Mouse (Mus musculus) neural tube, embryonic 13.5 days (tissue): ENCODE measurements around the gene Ech1. TPM values are rescaled to one million over a fixed set of nuclear protein-coding genes. Genes with fewer than 3 reads are reported as not detected.

Experiments
- ATAC-seq: fragments of 200-750 bp; cut with Nextera tagmentation; 2 replicates; pipeline ENCODE4 v1.8.0; 2017; ENCODE audit warnings: low read depth, mild to moderate bottlenecking, moderate TSS enrichment, moderate library complexity
- H3K27ac ChIP-seq: fragments of 300-500 bp; sonication (generic); replicated peaks from 2 replicates; pipeline ENCODE4 v1.5.1; 2015; ENCODE audit warnings: moderate library complexity, mild to moderate bottlenecking, inconsistent platforms
- H3K27me3 ChIP-seq: fragments of 300-500 bp; sonication (generic); 2 replicates; pipeline ENCODE4 v1.6.1; 2015; ENCODE audit warnings: mild to moderate bottlenecking, inconsistent platforms
- H3K36me3 ChIP-seq: fragments of 300-500 bp; sonication (generic); 2 replicates; pipeline ENCODE4 v1.6.1; 2015; ENCODE audit warnings: mild to moderate bottlenecking, inconsistent platforms
- H3K4me1 ChIP-seq: fragments of 300-500 bp; sonication (generic); replicated peaks from 2 replicates; pipeline ENCODE4 v1.6.1; 2015; ENCODE audit warnings: inconsistent platforms
- H3K4me2 ChIP-seq: fragments of 300-500 bp; sonication (generic); 2 replicates; pipeline ENCODE4 v1.6.1; 2015; ENCODE audit warnings: inconsistent platforms, mild to moderate bottlenecking, moderate library complexity
- H3K4me3 ChIP-seq: fragments of 300-500 bp; sonication (generic); 2 replicates; pipeline ENCODE4 v1.5.1; 2015; ENCODE audit warnings: mild to moderate bottlenecking, inconsistent platforms
- H3K9ac ChIP-seq: fragments of 300-500 bp; sonication (generic); 2 replicates; pipeline ENCODE4 v1.6.1; 2015; ENCODE audit warnings: moderate library complexity, mild to moderate bottlenecking, inconsistent platforms
- H3K9me3 ChIP-seq: fragments of 300-500 bp; sonication (generic); 2 replicates; pipeline ENCODE4 v1.6.1; 2016; ENCODE audit warnings: inconsistent platforms
- WGBS: fragments of 180-500 bp; shearing (Covaris S2); methylation state at CpG from one replicate; pipeline ENCODE4 v1.1.7; 2015; 5-methylcytosine and 5-hydroxymethylcytosine counted together
- polyA plus RNA-seq: library from polyadenylated mRNA; unstranded; fragments of >200 nt; fragmentation: Nextera tagmentation; extraction: Ambion mirVana; gene quantifications from 2 replicates; pipeline ENCODE4 v1.2.1, GENCODE M21; 2015

The Ech1 gene
- polyA plus RNA-seq, 1 experiment from 2014 or later: 98.1 TPM

GRCm38 (mm10) chr7:28815230-28815629 lies 9.8 kb upstream of the Ech1 start:
- Histone ChIP-seq H3K4me2 (no peak overlapping the region), H3K9ac (0 out of 2 replicates have a peak overlapping the region, but pooled peaks have one; percentile 31), H3K9me3 (no peaks in the 10 kb centered on the region), H3K4me1 (peaks cover 83% of the 10 kb centered on the region), H3K27me3 (no peaks in the 10 kb centered on the region), H3K36me3 (peaks cover 82% of the 10 kb centered on the region), H3K4me3 (no peak overlapping the region), H3K27ac (no peak overlapping the region)
- no peak for ATAC-seq
- WGBS: 90% methylated on average over 9 of the region's 9 CpGs

GRCm38 (mm10) chr7:28816201-28816600 lies 8.8 kb upstream of the Ech1 start:
- Histone ChIP-seq H3K4me2 (no peak overlapping the region), H3K36me3 (peaks cover 91% of the 10 kb centered on the region), H3K9ac (peak overlapping the region; percentile 31; the same call in 1 of the 2 replicates), H3K9me3 (no peaks in the 10 kb centered on the region), H3K27ac (no peak overlapping the region), H3K4me1 (peaks cover 92% of the 10 kb centered on the region), H3K4me3 (no peak overlapping the region), H3K27me3 (no peaks in the 10 kb centered on the region)
- 89% methylated on average over 9 of the region's 9 CpGs for WGBS
- ATAC-seq: no peak

DNA sequence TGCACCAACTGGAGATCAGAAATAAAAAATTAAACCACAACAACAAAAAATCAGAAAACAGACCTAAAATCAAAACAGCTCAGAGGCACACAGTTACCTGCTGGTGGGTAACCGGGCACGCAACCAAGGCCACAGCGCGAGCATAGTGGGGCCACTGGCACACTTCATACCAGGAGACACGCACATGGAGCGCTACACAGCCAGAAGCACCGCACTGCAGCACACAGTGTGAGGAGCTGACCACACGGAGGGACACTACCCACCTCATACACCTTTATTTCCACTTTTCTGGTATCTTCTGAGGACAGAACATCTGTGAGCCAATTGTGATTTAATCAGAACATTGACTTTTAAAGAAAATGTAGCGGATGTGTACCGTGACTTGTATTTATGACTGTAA lies 8.1 kb upstream of the Ech1 start:
- H3K4me2 ChIP-seq: no peak overlapping the region
- peak overlapping the region; percentile 34; the same call in 1 of the 2 replicates for H3K9ac ChIP-seq
- peaks cover 99% of the 10 kb centered on the region for H3K36me3 ChIP-seq
- no peaks in the 10 kb centered on the region for H3K27me3 ChIP-seq
- no peaks in the 10 kb centered on the region for H3K9me3 ChIP-seq
- ATAC-seq: no peak
- H3K4me3 ChIP-seq: no peak overlapping the region
- H3K27ac ChIP-seq: no peak overlapping the region
- peaks cover 93% of the 10 kb centered on the region for H3K4me1 ChIP-seq
- WGBS: 94% methylated on average over 10 of the region's 10 CpGs

DNA sequence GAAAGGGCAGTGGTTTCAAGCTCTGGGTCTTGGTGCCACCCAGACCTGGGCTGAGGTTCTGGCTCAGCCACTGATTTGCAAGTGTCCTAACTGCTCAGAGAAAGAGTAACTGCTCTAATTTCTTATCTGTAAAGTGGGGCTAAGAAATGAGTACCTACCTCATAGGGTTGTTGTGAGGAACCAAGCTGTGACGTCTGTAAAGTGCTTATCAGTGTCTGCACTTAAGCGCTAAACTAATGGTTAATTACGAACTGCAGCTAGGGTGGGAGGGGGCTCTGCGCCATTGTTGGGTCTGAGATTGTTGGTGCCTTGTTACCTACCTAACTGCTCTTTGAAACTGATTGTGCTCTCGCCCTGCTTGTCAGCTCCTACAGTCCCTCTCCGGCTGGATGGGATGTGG lies 7.5 kb upstream of the Ech1 start:
- 61% methylated on average over 6 of the region's 6 CpGs for WGBS
- H3K36me3 ChIP-seq: peaks cover 100% of the 10 kb centered on the region
- no peaks in the 10 kb centered on the region for H3K27me3 ChIP-seq
- peaks cover 87% of the 10 kb centered on the region for H3K4me1 ChIP-seq
- no peaks in the 10 kb centered on the region for H3K9me3 ChIP-seq
- no peak for ATAC-seq
- H3K9ac ChIP-seq: peak overlapping the region; percentile 47; the same call in 1 of the 2 replicates
- no peak overlapping the region for H3K27ac ChIP-seq
- no peak overlapping the region for H3K4me3 ChIP-seq
- no peak overlapping the region; the same call in 1 of the 2 replicates for H3K4me2 ChIP-seq

GRCm38 (mm10) chr7:28817957-28818356 lies 7.1 kb upstream of the Ech1 start:
- H3K4me1 ChIP-seq: peaks cover 82% of the 10 kb centered on the region
- H3K36me3 ChIP-seq: peaks cover 100% of the 10 kb centered on the region
- H3K4me2 ChIP-seq: no peak overlapping the region; the same call in 1 of the 2 replicates
- 0 out of 2 replicates have a peak overlapping the region, but pooled peaks have one; percentile 2 for H3K27ac ChIP-seq
- no peaks in the 10 kb centered on the region for H3K27me3 ChIP-seq
- H3K9me3 ChIP-seq: no peaks in the 10 kb centered on the region
- peak overlapping the region; percentile 47; the same call in 1 of the 2 replicates for H3K9ac ChIP-seq
- no peak overlapping the region for H3K4me3 ChIP-seq
- WGBS: 83% methylated on average over 4 of the region's 4 CpGs
- no peak for ATAC-seq

- Histone ChIP-seq H3K27ac (0 out of 2 replicates have a peak overlapping the region, but pooled peaks have one; percentile 2), H3K4me1 (peaks cover 79% of the 10 kb centered on the region), H3K4me3 (no peak overlapping the region), H3K36me3 (peaks cover 97% of the 10 kb centered on the region), H3K9ac (no peak overlapping the region), H3K9me3 (no peaks in the 10 kb centered on the region), H3K27me3 (no peaks in the 10 kb centered on the region), H3K4me2 (no peak overlapping the region)
- ATAC-seq: no peak
- WGBS: 83% methylated on average over 18 of the region's 18 CpGs
These were observed 6.6 kb upstream of the Ech1 start for GRCm38 (mm10) chr7:28818436-28818835.

- no peak for ATAC-seq
- Histone ChIP-seq H3K4me2 (no peak overlapping the region), H3K9ac (no peak overlapping the region), H3K27ac (no peak overlapping the region), H3K4me1 (peaks cover 79% of the 10 kb centered on the region), H3K27me3 (no peaks in the 10 kb centered on the region), H3K9me3 (no peaks in the 10 kb centered on the region), H3K4me3 (no peak overlapping the region), H3K36me3 (peaks cover 92% of the 10 kb centered on the region)
- 90% methylated on average over 4 of the region's 4 CpGs for WGBS
These were observed 6.1 kb upstream of the Ech1 start for GRCm38 (mm10) chr7:28818861-28819452.

GRCm38 (mm10) chr7:28819571-28819970 lies 5.4 kb upstream of the Ech1 start:
- Histone ChIP-seq H3K36me3 (peaks cover 86% of the 10 kb centered on the region), H3K9ac (0 out of 2 replicates have a peak overlapping the region, but pooled peaks have one; percentile 0), H3K27ac (peak overlapping the region; percentile 79), H3K4me3 (no peak overlapping the region), H3K27me3 (no peaks in the 10 kb centered on the region), H3K9me3 (no peaks in the 10 kb centered on the region), H3K4me1 (peaks cover 80% of the 10 kb centered on the region), H3K4me2 (no peak overlapping the region)
- ATAC-seq: no peak
- 80% methylated on average over 4 of the region's 4 CpGs for WGBS

DNA sequence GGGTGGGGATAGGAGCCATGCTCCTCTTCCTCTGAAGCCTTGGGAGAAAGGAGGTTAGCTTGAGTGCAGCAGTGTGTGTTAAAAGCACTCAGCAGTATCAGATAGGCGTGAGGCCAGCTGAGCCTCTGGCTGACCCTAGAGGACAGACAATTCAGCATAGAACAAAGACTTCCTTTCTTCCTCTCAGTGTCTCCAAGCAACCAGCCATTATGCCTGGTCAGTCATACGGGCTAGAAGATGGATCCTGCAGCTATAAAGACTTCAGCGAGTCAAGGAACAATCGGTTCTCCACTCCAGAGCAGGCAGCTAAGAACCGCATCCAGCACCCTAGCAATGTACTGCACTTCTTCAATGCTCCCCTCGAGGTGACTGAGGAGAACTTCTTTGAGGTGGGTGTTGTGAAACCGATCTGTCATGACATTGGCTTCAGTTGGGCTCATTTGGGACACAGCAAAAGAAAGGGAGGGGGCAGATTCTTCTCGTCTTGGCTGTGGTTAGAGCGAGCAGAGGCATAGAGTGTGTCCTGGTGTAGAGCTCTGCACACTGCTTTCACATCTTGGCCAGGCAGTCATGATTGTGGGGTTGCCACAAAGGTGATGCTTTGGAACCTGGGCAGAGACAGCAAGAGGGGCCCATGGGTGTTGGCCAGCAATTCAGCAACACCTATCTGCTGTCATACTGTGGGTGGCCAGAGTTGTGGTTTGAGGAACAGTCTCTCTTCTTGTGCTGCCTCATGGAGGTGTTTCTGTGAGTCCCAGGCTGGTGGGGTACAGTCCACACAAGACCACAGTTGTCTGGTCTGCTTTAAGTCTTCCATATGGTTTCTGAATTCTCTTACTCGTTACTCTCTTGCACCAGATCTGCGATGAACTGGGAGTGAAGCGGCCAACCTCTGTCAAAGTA lies 4.4 kb upstream of the Ech1 start:
- Histone ChIP-seq H3K9me3 (no peaks in the 10 kb centered on the region), H3K9ac (peak overlapping the region; percentile 41), H3K27ac (peak overlapping the region; percentile 79), H3K4me1 (peaks cover 76% of the 10 kb centered on the region), H3K36me3 (peaks cover 75% of the 10 kb centered on the region), H3K27me3 (no peaks in the 10 kb centered on the region), H3K4me3 (no peak overlapping the region), H3K4me2 (0 out of 2 replicates have a peak overlapping the region, but pooled peaks have one; percentile 9)
- ATAC-seq: peak; percentile 15; the same call in 1 of the 2 replicates
- 31% methylated on average over 12 of the region's 12 CpGs for WGBS

DNA sequence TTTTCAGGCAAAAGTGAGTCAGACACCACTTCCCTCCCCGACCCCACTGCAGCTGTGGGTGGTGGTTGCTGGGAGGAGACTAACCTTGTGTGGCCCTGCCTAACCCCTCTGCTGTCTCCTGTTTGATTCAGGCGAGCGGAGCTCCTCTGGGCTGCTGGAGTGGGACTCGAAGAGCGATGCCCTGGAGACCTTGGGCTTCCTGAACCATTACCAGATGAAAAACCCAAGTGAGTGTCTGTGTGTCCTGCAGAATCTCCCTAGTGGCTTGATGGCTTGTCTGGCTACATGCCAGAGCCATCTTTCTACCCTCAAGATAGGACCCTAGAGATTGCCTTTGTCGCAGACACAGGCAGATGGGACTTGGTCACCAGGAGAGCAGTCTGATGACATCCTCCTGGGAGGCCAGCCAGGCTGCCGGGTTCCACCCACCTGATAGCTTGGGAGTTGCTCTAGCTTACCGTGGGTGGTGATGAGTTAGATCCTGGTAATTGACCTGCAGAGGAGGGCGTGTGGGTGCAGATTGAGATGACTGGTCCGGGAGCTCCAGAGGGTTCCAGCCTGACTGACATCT lies 3.7 kb upstream of the Ech1 start:
- Histone ChIP-seq H3K4me1 (peaks cover 76% of the 10 kb centered on the region), H3K27ac (peak overlapping the region; percentile 79; the same call in 1 of the 2 replicates), H3K4me2 (no peak overlapping the region), H3K9me3 (no peaks in the 10 kb centered on the region), H3K27me3 (no peaks in the 10 kb centered on the region), H3K36me3 (peaks cover 68% of the 10 kb centered on the region), H3K9ac (peak overlapping the region; percentile 41; the same call in 1 of the 2 replicates), H3K4me3 (no peak overlapping the region)
- WGBS: 49% methylated on average over 10 of the region's 10 CpGs
- ATAC-seq: no peak

DNA sequence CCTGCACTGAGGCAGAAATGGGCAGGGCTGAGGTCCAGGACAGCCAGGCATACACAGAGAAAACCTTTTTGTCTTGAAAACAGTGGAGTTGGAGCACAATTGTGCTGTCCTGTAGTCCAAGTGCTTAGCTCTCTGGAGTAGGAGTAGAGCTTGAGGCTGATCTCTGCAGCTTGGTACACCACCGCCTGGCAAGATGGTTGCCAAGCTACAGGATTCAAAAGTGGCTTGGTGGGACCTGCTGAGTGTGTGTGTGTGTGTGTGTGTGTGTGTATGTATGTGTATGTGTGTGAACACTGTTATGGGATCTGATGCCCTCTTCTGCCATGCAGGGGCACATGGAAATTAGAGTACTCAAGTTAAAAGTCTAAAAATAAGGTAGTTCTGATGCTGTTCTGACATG lies 2.5 kb upstream of the Ech1 start:
- no peak overlapping the region for H3K4me2 ChIP-seq
- no peak overlapping the region for H3K4me3 ChIP-seq
- peaks cover 56% of the 10 kb centered on the region for H3K36me3 ChIP-seq
- no peak overlapping the region for H3K9ac ChIP-seq
- H3K4me1 ChIP-seq: peaks cover 64% of the 10 kb centered on the region
- no peaks in the 10 kb centered on the region for H3K9me3 ChIP-seq
- no peaks in the 10 kb centered on the region for H3K27me3 ChIP-seq
- no peak for ATAC-seq
- H3K27ac ChIP-seq: no peak overlapping the region
- 59% methylated on average over 1 of the region's 1 CpGs for WGBS
